Mouse (Mus musculus): ENCODE measurements around the gene Stxbp1.

Stxbp1 gene

DNA sequence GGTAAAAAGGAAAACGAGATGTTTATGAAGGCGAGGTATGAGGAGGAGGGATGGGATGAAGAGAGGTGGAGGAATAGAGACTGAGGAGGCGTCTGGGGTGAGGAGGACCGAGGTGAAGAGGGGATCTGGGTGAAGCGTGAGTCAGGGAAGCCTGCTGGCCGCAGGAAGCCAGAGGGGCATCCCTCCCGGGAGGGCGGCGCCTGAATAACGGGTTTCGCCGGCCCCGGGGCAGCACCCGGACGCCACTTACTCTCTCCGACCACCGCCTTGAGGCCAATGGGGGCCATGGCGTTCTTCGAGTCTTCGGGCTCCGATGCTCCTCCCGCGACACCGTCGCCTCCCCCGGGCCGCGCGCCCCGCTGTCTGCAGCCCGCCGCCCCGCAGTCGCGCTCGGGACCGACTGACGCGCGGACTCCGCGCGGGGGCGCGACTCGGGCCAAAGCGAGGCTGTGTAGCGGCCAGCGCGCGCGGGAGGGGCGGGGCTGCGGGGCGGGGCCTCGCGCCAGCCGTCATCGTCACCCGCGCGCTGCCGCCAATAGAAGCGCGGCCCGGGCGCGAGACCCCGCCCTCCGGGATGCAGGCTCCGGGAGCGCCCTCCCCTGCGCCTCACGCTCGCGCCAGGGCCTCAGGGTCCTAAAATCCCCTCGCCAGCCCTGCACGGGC, at the start of gene Stxbp1:
Gene Stxbp1, minus strand, starts transcription at position 441 of the 663 bp plus-strand sequence.
- peak; percentile 88 for DNase-seq (ENCODE audit: low read depth, low spot score)

DNA sequence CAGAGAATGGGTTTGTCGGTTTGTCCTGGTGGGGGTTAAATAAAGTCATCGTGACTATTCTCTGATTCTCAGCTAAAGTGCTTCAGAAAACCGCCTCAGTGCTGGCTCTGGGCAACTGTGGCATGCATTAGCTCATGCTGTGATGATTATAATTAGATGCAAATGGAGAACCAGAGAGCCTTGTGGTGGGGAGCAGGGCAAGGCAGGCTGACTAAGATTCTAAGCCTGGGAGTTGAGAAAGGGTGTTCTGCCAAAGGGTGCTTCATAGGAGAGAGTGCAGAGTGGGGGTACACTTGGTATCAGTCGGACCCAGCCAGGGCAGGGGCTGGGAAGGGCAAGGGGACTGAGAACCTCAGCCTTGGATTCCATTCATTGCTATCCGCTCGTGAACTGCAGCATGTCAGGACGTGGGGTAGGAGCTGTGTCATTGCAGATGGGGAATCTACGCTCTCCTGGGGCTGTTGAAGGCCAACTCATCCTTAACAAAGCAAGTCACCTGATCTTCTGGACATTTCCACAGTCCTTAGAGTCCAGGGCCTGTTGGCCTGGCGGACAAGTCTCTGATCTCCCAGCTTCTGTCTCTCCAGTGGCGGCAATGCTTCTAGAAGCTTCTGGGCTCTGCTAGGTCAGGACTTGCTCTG, 49.6 kb upstream of the Stxbp1 start:
- peak; percentile 74 for DNase-seq (ENCODE audit: low read depth, low spot score)

DNA sequence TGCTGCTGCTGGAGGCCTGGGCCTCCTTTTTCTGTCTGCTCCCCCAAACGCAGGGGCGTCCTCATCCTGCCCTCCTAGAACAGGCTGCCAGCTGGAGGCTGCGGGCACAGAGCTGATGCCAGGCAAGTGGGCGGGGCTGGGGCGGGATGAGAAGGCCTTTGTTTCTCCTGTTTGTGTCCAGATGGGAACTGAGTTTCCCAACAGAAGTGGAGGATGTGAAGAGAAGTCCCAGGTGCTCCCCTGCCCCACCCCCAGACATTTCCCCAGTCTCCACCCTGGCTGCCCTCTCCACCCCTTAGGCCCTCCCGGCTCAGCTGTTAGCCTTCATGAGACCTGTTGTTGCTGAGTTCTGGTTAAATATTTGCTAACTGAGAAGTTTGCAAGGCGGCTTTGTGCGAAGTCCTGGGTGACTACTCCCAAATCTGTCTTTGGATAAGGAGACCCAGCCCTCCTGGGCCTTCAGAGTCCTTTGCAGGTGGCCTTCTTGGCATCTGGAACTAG, 48.6 kb upstream of the Stxbp1 start:
- DNase-seq (ENCODE audit: low read depth, low spot score), result no peak

DNA sequence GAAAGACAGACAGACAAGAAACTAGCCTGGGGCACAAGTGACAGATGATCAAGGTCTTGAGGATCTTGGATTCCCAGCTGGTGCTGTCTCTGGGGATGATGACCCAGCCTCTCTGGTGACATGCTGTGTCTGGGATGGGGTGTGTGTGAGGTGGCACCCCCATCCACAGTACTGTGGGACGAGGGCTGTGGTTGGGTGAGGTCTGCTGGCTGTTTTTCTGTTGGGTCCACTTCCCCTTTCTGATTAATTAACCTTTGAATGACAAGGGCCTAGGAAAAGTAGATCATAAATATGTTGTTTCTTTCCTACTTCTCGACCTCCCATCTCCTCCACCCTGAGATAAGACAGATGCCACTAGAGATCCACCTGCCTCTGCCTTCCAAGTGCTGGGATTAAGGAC, 47.1 kb upstream of the Stxbp1 start:
- no peak for DNase-seq (ENCODE audit: low read depth, low spot score)

DNA sequence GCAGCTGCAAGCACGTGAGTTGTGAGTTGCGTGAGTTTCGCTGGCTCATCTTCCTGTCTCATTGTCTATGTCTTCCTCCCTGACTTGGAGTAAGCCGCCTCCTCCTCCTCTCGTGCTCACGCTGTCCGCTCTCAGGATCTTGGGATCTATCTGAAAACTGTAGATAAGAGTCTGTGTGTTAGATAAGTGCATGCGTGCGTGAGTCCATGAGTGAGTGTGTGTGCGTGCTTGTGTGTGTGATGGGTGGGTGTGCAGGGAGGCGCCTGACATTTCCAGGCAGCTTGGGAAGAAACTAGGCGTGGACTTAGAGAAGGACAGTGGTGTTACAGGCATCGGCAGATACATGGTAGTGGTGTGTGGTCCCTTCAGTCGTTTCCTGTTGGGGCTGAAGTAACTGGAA, 45.4 kb upstream of the Stxbp1 start:
- DNase-seq (ENCODE audit: low read depth, low spot score), result no peak

DNA sequence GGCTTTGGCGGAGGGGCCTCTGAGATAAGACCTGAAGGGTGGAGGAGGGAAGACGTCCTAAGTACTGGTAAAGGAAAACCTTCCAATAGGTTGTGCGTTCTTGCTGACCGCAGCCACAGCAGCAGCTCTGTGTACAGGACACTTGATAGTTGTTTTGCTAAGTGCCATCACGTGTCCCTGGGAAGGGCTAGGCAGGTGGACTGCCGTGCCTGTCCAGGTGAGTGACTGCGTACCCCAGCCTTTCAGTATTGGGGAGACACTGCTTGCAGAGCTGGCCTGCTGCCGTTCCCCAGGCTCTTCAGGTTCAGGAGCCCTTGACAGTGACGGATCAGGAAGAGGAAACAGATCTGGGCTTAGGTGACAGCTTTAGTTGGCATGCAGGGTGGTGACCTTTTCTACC, 44.2 kb upstream of the Stxbp1 start:
- no peak for DNase-seq (ENCODE audit: low read depth, low spot score)

DNA sequence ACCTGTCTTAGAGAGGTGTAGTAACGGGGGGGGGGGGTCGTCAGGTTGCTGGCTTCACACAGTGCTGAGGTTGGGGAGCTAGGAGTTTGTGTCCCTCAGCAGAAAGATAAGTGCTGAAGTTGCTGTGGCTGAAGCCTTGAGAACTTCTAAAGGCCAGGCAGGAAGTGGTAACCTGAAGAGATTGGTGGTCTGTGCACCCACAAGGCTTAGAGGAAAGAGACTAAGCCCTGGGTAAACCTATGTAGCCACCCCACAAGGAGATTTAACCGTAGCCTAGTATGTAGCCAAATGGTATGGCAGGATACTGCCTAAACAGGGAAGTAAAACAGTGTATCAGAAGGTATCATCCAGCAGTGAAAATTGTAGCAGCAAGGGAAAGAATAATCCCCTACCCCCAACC, 43.2 kb upstream of the Stxbp1 start:
- DNase-seq (ENCODE audit: low read depth, low spot score), result no peak

DNA sequence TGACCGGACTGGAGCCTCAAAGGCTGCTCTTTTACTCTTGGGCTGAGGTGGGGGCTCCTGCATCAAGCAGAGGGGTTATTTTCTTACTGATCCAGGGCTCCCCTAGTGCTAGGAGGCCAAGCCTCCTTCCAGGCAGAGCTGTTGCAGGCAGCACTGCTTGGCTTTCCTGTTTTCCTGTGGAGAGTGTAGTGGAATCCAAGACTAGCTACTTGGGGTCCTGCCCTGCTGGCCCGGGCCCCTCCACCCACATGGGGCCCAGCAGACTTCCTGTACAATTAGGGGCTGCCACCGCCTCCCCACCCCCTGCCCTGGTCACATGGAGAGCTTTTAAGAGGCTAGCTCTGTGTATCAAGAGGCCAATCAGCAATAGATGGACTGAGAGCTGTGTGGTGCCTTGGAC, 41.5 kb upstream of the Stxbp1 start:
- DNase-seq (ENCODE audit: low read depth, low spot score), result no peak

DNA sequence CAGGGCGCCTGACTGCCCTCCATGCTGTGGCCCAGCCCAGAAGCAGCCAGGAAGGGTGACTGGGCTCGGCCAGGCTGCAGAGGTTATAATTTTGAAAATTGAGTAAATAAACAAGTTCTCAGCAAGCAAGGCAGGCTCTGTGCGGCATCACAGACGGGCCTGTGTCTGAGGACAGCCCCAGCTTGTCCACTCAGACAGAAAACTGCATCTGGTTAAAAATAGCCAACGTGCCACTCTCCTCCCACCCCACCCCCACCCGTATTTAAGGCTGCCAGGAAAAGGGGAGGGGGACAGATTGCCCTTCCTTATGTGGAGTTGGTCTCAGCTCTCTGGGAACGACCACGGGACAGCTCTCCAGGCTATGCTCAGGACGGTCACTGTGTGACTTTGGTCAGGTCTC, 41.0 kb upstream of the Stxbp1 start:
- no peak for DNase-seq (ENCODE audit: low read depth, low spot score)

DNA sequence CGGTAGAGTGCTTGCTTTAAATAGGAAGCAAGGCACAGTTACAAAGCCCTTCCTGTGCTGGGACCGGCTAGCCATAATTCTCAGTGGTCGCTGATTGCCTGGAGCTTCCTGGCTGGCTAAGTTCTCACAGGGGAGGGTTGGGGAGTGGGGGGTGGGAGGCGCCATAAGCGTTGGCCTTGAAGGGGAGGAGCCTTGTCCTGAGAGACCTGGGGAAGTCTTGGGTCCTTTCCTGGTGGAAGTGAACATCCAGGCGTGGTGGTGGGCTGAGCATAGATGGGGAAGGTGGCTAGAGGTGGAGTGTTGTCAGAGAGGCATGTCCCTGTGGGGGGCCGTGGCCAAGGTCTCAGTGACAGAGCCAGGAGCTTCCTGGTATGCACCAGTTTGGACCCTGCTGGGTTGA, 37.7 kb upstream of the Stxbp1 start:
- no peak for DNase-seq (ENCODE audit: low read depth, low spot score)

DNA sequence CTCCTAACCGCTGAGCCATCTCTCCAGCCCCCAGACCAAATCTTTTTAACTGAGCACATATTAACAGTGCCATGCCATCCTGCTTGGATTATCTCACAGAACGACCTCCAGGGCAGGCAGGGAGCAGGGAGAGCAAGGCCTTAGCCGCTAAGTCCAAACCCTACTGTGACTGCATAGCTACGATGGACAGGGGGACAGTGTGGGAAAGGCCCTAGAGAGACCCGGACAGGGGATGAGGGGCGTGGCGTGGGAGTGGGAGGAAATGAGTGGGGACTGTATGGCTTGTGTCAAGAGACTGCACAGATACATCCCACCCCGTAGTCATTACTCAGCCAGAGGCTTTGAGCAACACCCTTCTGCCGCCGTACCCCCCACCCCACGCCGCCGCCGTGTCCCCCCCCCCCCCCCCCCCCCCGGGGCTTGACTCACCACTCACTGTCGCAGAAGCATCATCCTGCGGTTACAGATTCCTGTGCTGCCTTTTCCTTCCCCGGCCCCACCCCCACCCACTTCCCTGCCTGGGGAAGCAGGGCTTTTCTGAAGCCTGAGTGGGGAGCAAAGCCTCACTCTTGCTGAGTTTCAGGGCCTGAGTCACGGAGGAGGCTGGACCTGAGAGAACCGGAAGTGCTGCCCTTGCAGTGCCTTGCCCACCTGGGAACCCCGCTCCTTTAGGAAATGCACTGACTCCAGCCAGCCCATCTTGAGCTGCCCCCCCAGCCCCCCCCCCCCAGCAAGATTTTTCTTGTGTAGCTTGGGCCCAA, 35.4 kb upstream of the Stxbp1 start:
- DNase-seq (ENCODE audit: low read depth, low spot score), result peak; percentile 98

DNA sequence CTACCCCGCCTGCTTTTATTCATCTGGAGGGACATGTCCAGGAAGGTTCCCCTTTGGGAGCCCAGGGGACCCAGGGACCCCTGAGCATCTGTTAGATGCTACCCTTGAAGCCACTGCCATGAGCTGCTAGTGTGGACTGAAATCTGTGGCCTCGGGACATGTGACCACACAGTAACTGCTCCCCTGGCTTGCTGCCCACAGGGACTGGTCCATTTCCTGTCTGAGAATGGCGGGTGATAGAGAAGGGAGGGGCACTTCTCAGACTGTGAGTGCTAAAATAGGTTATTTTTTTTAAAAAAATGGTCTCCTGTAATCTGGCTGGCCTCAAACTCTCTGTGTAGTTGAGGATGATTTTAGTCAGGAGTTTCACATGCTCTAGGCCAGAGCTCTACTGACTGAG, 34.7 kb upstream of the Stxbp1 start:
- DNase-seq (ENCODE audit: low read depth, low spot score), result peak; percentile 97

DNA sequence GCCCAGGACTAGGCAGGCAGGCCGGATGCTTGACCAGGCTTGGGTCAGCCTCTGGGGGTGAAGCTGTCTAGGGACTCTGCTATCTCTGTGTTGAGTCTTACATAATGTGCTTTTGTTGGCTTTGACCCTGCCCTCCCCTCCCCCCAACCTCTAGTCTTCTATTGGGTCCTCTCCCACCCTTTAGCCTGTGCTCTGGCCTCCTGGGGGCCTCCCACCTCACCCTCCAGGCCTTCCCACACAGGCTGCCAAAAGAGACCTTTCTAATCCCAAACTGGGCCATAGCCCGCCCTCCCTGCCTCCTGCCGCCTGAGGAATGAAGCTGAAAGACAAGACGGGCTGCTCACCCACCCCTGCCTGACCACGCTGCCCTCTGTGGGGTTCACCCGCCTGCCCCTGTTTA, 34.0 kb upstream of the Stxbp1 start:
- DNase-seq (ENCODE audit: low read depth, low spot score), result peak; percentile 68

DNA sequence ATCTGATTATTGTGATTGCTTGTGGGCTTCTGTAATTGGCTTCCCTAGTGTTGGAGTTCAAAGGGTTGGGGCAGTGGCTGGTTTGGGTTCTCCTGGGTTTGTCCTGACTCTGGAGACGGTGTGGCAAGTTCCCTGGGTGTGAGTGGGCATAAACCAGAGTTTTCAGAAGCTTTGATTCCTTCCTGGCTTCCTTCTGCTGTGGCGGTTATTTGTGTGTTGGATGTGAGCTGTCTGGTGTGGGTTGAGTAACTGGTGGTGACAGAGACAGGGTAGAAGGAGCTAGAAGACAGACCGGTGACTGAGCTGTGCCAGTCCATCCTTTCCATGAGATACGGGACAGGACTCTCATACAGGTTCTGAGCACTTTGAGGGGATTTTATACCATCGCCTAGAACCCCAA, 32.5 kb upstream of the Stxbp1 start:
- DNase-seq (ENCODE audit: low read depth, low spot score), result no peak

DNA sequence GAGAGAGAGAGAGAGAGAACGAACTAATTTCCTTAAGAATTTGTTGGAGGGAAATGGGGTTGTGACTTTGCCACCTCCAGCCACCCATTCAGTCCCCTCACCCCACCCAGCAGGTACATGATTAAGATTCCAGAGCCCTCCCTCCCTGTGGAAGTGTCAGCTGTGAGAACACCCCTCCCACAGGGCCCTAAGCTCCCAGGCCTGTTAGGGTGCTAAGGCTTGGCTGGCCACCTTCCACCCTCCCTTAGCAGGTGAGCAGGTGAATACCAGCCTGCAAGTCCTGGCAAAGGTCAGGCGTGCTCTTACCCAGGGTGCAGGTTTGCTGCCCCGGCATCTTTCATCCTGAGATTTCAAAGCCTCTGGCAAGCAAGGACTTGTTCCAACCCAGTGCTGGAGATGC, 31.4 kb upstream of the Stxbp1 start:
- DNase-seq (ENCODE audit: low read depth, low spot score), result no peak

DNA sequence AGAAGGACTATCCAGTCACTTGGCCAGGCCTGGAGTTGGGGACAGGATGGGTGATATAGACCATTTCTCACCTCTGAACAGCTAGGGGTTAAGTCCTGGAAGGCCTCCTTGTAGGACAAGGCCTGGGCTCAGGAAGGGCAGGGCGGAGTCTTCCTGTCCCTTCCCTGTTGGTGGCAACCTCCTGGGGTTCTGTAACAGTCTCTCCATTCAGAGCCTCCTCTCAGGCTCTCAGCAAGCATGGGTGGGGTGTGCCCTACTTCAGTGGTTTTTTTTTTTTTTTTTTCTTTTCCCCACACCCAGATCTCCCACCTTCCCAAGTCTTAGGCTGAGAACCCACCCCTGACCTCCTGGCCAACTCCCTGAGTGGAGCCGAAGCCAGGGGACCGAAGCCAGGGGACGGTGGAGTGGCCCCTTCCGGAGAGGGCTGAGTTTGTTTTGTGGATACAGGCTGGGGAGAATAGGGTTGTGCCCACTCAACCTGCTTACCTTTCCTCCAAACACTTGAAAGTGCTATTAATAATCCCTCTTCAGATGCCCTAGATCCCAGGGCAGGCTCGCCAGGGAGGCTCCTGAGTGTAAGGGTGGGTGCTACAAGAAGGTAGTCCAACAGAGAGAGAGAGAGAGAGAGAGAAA, 30.8 kb upstream of the Stxbp1 start:
- no peak for DNase-seq (ENCODE audit: low read depth, low spot score)

DNA sequence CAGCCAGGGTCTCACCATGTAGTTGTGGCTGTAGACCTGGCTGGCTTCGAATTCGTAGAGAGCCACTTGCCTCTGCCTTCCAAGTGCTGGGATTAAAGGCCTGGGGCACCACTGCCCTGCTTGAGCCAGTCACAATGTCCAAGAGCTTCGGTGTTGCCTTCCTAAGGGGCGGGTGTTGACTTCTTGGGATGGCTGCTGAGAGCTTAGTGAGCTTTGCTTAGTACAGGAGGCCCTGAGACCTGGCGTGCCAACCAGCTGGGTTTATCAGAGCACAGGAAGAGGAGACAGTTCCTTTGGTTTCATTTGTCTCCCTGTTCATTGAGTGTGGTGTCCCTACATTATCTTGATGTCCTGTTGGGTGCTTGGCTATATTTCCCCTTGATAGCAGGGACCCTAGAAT, 30.3 kb upstream of the Stxbp1 start:
- no peak for DNase-seq (ENCODE audit: low read depth, low spot score)

DNA sequence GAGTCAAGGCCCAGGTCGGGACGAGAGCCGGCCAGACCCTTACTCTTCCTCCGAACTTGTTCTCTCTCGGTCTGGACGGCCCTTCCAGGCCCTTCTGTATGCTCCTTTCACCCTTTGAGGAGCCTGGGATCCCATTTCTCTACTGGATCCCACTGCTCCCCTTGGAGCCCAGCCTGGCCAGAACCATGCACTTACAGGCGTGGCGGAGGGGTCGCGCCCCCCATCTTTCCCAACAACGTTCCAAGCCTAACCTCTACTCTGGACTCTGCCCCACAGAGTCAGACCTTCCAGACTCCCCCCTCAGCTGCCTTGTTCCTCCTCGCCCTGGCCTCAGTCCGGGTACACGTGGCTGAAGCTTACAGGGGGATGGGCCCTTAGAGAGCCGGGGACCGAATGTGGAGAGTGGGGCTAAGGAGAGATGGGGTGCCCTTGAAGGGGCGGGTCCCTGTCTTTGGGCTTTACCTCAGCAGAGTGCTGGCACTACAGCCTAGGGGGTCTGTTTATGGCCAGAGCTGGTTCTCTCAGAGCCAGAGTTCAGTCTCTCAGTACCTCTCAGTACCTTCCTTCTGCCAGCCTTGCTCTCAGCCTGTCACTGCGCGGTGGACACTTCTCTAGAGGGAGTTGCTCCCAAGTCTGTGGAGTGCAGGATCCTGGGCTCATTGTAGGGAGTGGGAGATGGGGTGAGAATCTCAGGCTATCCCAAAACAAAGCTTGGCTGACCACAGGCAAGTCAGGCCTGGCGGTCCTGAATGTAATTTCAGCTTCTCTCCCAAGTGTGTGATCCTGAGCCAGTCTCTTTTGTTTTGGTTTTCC, 29.7 kb upstream of the Stxbp1 start:
- DNase-seq (ENCODE audit: low read depth, low spot score), result no peak

DNA sequence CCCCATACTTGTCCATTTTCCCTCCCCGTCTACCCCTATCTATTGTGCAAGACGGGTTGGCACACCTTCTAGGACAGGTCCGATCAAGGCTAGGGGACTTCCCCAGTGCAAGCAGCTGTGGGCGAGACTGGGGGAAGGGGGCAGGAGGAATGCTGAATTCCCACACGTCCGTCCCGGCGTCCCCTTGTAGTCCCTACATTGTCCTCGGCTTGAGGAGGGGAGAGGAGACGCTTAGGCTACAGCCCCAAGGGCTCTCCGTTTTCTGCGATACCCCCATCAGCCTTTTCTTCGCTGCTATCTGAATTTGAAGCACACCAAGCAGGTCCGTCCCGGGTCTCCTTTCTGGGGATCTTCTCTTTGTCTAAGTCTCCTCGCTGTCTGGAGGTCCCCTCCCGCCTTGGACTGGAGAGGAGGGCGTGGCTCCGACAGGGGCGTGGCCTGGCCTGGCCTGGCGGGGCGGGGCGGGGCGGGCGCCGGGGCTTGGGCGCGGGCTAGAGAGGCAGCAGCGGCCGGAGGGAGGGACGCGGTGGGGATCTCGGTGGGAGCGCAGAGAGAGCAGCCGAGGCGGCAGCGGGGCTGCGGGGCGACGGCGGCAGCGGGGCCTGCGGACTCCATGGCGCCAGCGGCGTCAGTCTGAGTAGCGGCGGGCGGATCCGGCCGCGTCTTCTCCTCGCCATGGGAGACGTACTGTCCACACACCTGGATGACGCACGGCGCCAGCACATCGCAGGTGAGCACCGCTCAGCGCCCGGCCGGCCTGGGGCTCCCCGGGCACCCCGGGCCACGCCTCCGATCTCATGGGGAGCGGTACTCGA, 28.8 kb upstream of the Stxbp1 start, which contains the start of gene Fam129b:
Gene Fam129b, plus strand, starts transcription at position 440 of the 815 bp plus-strand sequence.
- peak; percentile 88 for DNase-seq (ENCODE audit: low read depth, low spot score)

DNA sequence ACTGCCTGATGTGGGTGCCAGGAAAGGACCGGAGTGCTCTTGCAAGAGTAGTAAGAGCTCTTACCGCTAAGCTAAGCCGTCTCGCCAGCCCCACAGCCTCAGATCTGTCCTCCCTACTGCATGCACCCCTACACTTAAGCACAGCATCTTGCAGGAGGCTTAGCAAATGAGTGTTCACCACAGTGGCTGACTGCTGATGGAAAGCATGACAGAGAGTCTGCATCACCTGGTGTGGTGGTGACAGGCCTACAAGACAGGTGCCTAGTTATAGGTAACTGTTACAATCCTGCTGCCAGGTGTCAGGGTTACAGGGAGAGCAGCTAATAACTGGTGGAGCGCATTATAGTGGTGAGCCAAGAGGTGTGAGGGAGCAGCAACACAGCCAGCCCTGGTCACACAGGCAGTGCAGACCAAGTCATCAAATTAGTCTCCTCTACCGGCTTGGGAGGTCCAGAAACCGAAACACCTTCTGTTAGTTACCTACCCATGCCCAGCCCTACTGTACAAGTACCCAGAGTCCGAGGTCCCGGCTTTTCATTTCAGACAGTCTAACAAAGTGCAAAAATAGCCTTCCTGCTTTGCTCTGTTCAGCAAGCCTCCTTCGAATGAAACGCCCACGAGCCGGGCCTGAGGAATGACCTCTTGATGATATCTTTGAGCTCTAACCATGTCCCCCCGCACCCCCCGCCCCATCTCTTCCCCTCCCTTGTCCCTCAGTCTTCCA, 28.1 kb upstream of the Stxbp1 start:
- DNase-seq (ENCODE audit: low read depth, low spot score), result peak; percentile 55
